Mouse (Mus musculus) 3134 (cell line): ENCODE data around the gene Srgap1.

Source experiments
- DNase-seq: peaks from one replicate; pipeline ENCODE4 v3.0.0-alpha.2; 2011; ENCODE audit warnings: low spot score; ENCODE audit not compliant: insufficient read length; ENCODE audit errors: extremely low read depth

Srgap1 gene

GRCm38 (mm10) chr10:122046904-122047726 is at the start of gene Srgap1:
Gene Srgap1, minus strand, starts transcription at chr10:122047315.
- DNase-seq, result no peak

DNA sequence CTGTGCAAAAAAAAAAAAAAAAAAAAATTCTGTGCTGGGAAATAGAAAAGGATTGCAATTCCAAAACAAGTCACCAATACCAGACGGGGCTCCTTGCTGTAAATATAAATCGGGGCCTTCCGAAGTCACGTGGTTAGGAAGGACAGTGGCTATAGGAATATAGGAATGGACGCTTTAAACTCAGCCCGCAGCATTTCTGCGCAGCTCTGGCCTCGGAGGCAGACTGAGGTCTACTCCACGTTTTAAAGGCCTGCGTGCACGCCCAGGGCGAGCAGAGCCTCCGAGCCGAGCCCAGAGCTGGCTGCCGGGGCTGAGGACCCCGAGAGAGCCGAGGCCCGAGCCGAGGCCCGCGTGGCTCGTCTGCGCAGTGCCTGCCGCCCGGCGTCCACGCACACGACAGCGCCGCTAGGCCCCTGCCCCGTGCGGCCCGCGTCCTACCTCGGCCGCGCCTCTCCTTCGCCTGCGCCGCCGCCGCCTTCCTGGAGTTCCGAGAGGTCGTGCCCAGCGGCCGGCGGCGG is 49.4 kb upstream of the Srgap1 start:
- no peak for DNase-seq

DNA sequence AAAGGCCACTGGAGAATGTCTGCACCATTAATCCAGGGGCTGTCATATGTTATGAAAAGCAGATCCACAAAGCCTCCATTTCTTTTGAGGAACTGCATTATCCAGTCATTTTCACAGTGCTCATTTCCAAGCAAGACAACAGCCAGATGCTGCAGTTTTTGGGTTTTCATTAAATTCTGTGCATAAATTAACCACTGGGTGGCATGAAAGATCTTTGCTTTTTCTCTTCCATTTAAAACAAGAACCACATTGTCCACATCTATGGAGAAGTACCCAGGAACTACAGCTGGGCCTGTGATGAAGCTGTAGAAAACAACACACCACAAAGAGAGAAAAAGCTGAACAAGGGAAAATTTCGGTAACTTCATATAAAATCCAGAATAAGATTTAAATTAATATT is 43.4 kb upstream of the Srgap1 start:
- DNase-seq, result no peak

GRCm38 (mm10) chr10:122081352-122081751 is 34.2 kb upstream of the Srgap1 start:
- no peak for DNase-seq

DNA sequence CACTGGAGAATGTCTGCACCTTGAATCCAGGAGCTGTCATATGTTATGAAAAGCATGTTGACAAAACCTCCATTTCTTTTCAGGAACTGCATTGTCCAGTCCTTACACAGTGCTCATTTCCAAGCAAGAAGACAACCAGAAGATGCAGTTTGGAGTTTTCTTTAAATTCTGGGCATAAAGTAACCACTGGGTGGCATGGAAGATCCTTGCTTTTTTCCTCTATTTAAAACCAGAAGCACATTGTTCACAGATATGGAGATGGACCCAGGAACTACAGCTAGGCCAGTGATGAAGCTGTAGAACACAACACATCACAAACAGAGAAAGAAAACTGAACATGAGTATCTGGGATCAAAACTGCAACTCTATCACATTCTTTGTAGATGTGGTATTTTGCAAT is 22.0 kb upstream of the Srgap1 start:
- no peak for DNase-seq

GRCm38 (mm10) chr10:122055826-122056225 is 8.7 kb upstream of the Srgap1 start:
- DNase-seq, result no peak

DNA sequence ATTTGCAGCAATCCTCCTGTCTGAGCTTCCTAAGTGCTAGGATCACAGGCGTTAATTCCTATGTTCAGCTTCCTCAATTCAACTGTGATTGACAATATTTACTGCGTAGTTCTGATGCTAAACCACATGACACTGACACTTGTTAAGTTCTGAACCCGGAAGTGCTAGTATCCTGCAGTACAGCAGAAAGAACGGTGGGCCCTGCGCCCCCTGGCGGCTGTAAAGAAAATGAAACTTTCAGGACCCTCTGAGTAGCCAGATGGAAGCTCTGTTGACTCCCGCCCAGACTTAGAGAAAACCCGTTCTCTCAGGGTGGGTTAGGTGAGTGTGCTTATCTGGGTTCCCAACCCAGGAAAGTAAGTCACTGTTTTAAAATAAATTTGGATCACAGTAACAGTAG is 7.4 kb upstream of the Srgap1 start:
- DNase-seq, result no peak

GRCm38 (mm10) chr10:122051831-122052230 is 4.7 kb upstream of the Srgap1 start:
- DNase-seq, result peak; percentile 27

DNA sequence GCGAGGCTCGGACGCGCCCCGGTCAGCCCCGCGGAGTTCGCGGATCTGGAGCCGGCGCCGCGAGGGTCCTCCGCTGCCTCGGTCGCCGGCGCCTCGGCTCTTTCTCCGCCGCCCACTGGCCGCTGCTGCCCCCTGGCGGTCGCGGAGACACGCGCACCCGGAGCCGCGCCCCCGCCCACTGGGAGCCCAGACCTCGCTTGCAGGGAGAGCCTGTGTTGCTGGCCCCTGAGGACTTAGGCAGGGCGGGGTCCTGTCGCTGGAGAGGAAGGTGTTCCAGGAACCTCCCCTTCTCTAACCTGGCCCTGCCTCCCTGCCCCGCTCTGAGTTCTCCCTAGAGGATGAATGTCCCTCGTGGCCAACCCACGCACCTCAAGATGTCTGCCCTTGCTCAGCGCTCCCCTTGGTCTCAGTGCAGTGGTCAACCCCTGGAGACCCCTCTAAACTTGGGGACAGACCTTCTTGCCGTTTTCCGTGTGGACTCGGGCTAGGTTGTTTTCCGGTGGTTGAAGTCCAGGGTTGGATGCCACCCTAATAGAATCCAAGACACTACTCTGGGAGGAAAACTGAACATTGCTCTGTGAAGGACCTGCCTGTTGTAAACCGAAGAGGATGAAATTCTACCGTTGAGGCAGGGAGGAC is 731 bp upstream of the Srgap1 start:
- no peak for DNase-seq

DNA sequence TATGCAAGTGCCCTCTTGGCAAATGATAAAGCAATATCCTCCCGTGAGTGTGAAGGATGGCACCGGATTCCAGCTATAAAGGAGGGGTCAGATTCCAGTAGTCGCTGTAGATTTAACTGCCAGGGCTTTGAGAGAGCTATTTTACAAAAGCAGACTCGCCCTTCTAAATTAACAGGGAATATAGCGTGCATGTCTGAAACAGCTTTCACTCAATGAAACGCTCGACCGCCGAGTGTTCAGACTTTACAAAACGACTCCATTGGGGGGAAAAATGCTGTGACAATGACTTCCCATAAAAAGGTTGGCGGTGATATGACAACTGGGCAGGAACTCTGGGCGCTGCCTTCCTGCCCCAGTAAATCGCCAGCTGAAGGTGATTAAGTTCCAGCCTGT is 608 bp downstream of the Srgap1 start:
- DNase-seq, result no peak

GRCm38 (mm10) chr10:122045946-122046345 is 1.2 kb downstream of the Srgap1 start:
- DNase-seq, result no peak

- no peak for DNase-seq
Measured at GRCm38 (mm10) chr10:122044926-122045325, 2.2 kb downstream of the Srgap1 start.

DNA sequence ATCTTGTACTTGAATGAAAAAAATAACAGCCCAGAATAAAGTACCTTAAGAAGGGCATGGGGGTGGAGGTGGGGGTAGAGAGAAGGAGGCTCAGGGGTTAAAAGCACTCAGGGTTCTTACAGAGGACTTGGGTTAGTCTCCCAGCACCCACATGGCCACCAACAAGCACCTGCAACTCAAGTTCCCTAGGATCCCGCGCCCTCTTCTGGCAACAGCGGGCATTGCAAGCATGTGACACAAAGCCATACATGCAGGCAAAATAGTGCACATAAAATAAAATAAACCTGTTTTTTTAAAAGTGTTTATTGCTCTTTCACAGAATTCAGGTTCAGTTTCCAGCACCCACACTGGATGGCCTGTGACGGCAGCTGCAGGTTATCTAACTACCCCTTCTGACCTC is 6.7 kb downstream of the Srgap1 start:
- no peak for DNase-seq

DNA sequence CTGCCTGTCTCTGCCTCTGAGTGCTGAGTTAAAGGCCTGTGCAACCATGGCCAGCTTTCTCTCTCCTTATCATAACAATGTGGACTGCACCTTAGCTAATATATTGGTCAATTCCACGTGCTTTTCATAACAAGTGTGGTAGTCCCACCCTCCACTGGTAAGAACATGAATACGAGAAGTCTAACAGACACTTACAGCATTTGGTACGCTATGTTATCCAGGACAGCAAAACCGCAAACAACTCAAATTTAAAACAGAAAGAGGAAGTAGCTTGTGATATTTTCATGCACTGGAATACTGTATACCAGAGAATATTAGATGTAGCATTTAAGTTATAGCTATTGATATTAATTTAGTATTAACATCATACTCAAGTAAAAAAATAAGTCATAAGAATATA is 7.5 kb downstream of the Srgap1 start:
- no peak for DNase-seq

- DNase-seq, result no peak
Measured at GRCm38 (mm10) chr10:122038554-122038953, 8.6 kb downstream of the Srgap1 start.

DNA sequence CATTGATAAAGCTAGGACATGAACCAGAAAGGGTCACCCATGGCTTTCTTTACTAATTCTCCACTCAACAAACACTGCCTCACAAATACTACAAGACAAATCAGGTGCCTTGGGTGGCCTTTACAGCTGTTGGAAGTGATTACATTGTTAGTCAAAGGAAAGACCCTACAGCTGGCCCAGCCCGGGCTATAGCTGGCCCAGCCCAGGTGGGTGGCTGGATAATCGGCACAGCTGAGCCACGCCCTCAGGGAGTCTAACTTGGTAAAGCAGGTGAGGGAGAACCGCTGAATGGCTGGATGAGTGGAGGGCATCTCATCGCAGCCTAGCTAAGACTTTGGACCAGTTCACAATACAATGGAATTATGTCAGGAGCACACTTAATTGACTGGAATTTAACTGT is 13.8 kb downstream of the Srgap1 start:
- no peak for DNase-seq

- no peak for DNase-seq
Measured at GRCm38 (mm10) chr10:122030420-122030819, 16.7 kb downstream of the Srgap1 start.

DNA sequence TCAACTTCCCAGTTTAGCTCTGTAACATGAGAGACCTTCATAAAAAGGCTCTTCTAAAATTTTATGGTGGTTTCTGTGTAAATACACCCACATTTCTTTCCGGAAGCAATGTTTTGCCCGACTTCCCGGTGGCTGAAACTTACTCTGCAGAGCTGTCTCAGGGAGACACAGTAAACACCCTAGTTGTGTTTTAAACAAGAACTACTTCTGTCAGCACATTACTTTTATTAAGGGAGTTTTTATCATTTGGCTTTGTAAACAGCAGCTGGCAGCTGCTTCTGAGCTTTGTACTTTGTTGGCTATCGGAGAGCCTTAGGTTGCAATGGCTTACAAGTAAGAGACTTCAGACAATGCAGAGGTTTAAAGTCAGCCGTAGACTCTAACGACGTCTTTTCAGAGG is 17.4 kb downstream of the Srgap1 start:
- no peak for DNase-seq

DNA sequence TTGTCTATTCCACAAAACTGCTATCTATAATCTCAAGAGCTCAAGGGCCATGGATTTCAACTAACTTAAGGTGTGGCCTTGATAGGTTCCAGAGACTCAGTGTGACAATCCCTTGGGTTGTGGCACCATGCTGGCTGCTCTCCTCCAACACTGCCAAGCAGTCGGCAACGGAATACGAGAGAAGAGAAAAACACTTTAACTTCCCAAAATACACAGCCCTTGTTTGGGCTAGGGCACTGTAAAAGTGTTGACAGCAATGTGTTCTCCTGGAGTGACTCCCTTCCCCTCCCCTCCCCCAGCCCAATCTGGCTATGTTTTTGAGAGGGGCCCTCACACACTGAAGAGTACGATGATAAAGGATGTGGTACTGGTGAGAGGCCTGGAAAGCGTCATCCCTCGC is 21.9 kb downstream of the Srgap1 start:
- no peak for DNase-seq

DNA sequence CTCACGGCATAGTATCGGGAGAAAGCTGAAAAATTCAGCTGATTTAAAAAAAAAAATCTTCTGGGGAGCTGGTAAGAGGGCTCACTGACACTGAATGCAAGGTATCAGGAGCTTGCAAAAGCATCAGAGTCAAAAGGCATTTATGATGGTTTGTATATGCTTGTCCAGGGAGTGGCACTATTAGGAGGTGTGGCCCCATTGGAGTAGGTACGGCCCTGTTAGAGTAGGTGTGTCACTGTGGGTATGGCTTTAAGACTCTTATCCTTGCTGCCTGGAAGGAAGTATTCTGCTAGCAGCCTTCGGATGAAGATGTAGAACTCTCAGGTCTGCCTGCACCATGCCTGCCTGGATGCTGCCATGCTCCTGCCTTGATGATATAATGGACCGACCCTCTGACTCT is 26.2 kb downstream of the Srgap1 start:
- no peak for DNase-seq

DNA sequence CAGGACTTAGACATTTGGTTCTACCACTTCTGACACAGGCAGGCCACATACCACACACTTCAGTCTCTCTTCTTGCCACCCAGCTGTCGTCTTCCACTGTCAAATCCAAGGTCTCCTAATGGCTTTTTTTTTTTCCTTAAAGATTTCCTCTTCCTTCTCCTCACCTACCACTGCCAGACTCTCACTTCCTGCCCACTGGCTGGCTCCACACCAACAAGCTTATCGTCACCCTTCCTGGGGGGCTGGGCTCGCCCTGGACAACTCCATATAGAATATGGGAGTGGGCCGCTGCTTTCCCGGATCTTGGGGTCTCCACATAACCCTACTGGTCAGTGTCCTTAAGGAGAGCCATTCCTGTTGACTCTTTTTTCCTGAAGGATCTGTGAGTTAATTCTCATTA is 26.9 kb downstream of the Srgap1 start:
- DNase-seq, result no peak

GRCm38 (mm10) chr10:122018594-122019048 is 28.5 kb downstream of the Srgap1 start:
- DNase-seq, result no peak
